Mouse (Mus musculus) left cerebral cortex, postnatal 36 days (tissue): Measurements from ENCODE around the gene Qprt. TPM values are rescaled to one million over a fixed set of nuclear protein-coding genes. Genes with fewer than 3 reads are reported as not detected.
"Not testable (repeated sequence)": the region's sequence is repeated elsewhere in the genome, so short reads cannot be mapped to it uniquely, and the experiment has no call there.

Experiments
- DNase-seq, 2 experiments: peaks; one replicate each; pipeline ENCODE4 v3.0.0; 2021 to 2022; ENCODE audit warnings: low spot score in 2 of 2, mixed read lengths in 1 of 2
- intact Hi-C: fragments of 180-260 bp; cut with DNase I; formaldehyde crosslinking; loops from one replicate; pipeline ENCODE4 v1.15.1; 2025
- total RNA-seq, 2 experiments: library from RNA; stranded (reverse); gene quantifications; 2 replicates each; pipeline ENCODE4 v1.2.3; 2021

Qprt gene
- total RNA-seq, 2 experiments from 2014 or later, result 0.63 TPM; not detected in 1

- no peak for DNase-seq
- intact Hi-C loops, result loop anchor here (5.0 kb wide), 2 partner anchors 75 to 125 kb away; partner anchors contain the start of genes Cdipt, Cdiptos and Maz
Observed at GRCm38 (mm10) chr7:127102148-127102547, 19.9 kb downstream of the Qprt start.

- no peak for DNase-seq
- intact Hi-C loops, result loop anchor here (5.0 kb wide), 2 partner anchors 74 to 124 kb away; partner anchors contain the start of genes Cdipt, Cdiptos and Maz
Observed at GRCm38 (mm10) chr7:127101451-127102016, 20.5 kb downstream of the Qprt start.

- no peak for DNase-seq
- intact Hi-C loops, result loop anchor here (2.0 kb wide), 1 partner anchor 41 kb away; no protein-coding TSS in a partner anchor
Observed at GRCm38 (mm10) chr7:127099528-127099927, 22.5 kb downstream of the Qprt start.

- intact Hi-C loops, result loop anchor here (2.0 kb wide), 1 partner anchor 40 kb away; no protein-coding TSS in a partner anchor
- DNase-seq, result no peak
Observed at GRCm38 (mm10) chr7:127098950-127099349, 23.1 kb downstream of the Qprt start.

GRCm38 (mm10) chr7:127098521-127098920 is 23.5 kb downstream of the Qprt start:
- DNase-seq, result no peak
- intact Hi-C loops, result loop anchor here (2.0 kb wide), 1 partner anchor 40 kb away; no protein-coding TSS in a partner anchor

GRCm38 (mm10) chr7:127096456-127096855 is 25.6 kb downstream of the Qprt start:
- intact Hi-C loops, result no loop called here
- DNase-seq, result no peak

- intact Hi-C loops, result no loop called here
- DNase-seq, result no peak
Observed at GRCm38 (mm10) chr7:127093914-127094313, 28.1 kb downstream of the Qprt start.

- intact Hi-C loops, result no loop called here
- no peak for DNase-seq
Observed at GRCm38 (mm10) chr7:127091114-127091896, 30.7 kb downstream of the Qprt start, which contains the start of gene AI467606. AI467606 (plus strand) TSS chr7:127091359.

GRCm38 (mm10) chr7:127090154-127091113 is 31.6 kb downstream of the Qprt start:
- intact Hi-C loops, result no loop called here
- no peak for DNase-seq

- intact Hi-C loops, result no loop called here
- DNase-seq, result no peak
Observed at GRCm38 (mm10) chr7:127088901-127089845, 32.9 kb downstream of the Qprt start.

- intact Hi-C loops, result no loop called here
Observed at GRCm38 (mm10) chr7:127088083-127088482, 33.9 kb downstream of the Qprt start.

GRCm38 (mm10) chr7:127087278-127088010 is 34.6 kb downstream of the Qprt start, which contains the start of gene Zg16:
Zg16 (minus strand) TSS chr7:127087328.
- intact Hi-C loops, DNase-seq: not testable (repeated sequence)

More at GRCm38 (mm10) chr7:127088083-127088482, 33.9 kb downstream of the Qprt start:
- DNase-seq, result no peak

- DNase-seq, intact Hi-C loops: not testable (repeated sequence)
Observed at GRCm38 (mm10) chr7:127085751-127086150, 36.3 kb downstream of the Qprt start.

- DNase-seq, result no peak
- intact Hi-C loops, result no loop called here
Observed at GRCm38 (mm10) chr7:127084794-127085193, 37.2 kb downstream of the Qprt start.

GRCm38 (mm10) chr7:127083689-127084088 is 38.3 kb downstream of the Qprt start:
- intact Hi-C loops, result no loop called here
- DNase-seq, result no peak

- no peak for DNase-seq
- intact Hi-C loops, result no loop called here
Observed at GRCm38 (mm10) chr7:127082995-127083394, 39.0 kb downstream of the Qprt start.

- no peak for DNase-seq
- intact Hi-C loops, result no loop called here
Observed at GRCm38 (mm10) chr7:127082271-127082670, 39.8 kb downstream of the Qprt start.

- intact Hi-C loops, result no loop called here
- DNase-seq, result no peak
Observed at GRCm38 (mm10) chr7:127080045-127080444, 42.0 kb downstream of the Qprt start.
